Mouse (Mus musculus): ENCODE data around the gene Eps8l2.

- TF ChIP-seq CTCF (IDR thresholded peaks at IDR 0.05; ENCODE audit: low read depth) (no peak), EP300 (IDR thresholded peaks at IDR 0.05; ENCODE audit: low read depth) (no peak)
Measured at GRCm38 (mm10) chr7:141343696-141344095, 5.0 kb downstream of the Eps8l2 start.

All from liver, postnatal 0 days (tissue).